Mouse (Mus musculus): ENCODE results near the gene Tspan4. TPM values are rescaled to one million over a fixed set of nuclear protein-coding genes. Genes with fewer than 3 reads are reported as not detected.

The Tspan4 gene
- polyA plus RNA-seq, 1 experiment from 2014 or later, result 25.0 TPM

DNA sequence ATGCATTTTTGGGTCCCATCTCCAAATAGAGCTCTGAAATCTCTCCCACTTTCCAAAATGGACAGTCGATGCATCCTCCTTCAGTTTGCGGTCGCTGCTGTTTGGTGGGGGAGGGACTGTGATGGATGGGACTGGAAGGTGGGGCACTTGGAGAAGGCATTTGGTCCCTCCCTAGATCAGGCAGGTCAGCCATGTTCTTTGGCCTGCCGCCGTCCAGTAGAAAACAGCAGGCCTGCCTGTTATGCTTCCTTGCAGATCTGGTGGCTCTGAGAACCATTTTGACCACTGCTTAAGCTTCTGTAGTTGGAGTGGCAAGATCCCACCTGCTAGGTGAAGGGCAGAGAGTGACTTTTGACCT is 6.9 kb upstream of the Tspan4 start:
- H3K4me3 ChIP-seq, result peak overlapping the region; percentile 81
- peak overlapping the region; percentile 92 for H3K27ac ChIP-seq
- DNase-seq (ENCODE audit: low spot score), result peak; percentile 52
- peaks cover 38% of the 10 kb centered on the region for H3K27me3 ChIP-seq (ENCODE audit: low read depth, poor library complexity, severe bottlenecking)
- no peaks in the 10 kb centered on the region for H3K9me3 ChIP-seq (replicated peaks)
- 20% methylated on average over 5 of the region's 5 CpGs for WGBS
- H3K4me1 ChIP-seq, result peaks cover 69% of the 10 kb centered on the region
- H3K36me3 ChIP-seq, result peaks cover 38% of the 10 kb centered on the region

GRCm38 (mm10) chr7:141468522-141469211 is 6.4 kb upstream of the Tspan4 start:
- Histone ChIP-seq H3K36me3 (peaks cover 38% of the 10 kb centered on the region), H3K4me3 (peak overlapping the region; percentile 81), H3K27ac (peak overlapping the region; percentile 92), H3K9me3 (replicated peaks) (no peaks in the 10 kb centered on the region), H3K4me1 (peaks cover 69% of the 10 kb centered on the region), H3K27me3 (ENCODE audit: low read depth, poor library complexity, severe bottlenecking) (peaks cover 33% of the 10 kb centered on the region)
- peak; percentile 57 for DNase-seq (ENCODE audit: low spot score)
- 26% methylated on average over 8 of the region's 8 CpGs for WGBS

DNA sequence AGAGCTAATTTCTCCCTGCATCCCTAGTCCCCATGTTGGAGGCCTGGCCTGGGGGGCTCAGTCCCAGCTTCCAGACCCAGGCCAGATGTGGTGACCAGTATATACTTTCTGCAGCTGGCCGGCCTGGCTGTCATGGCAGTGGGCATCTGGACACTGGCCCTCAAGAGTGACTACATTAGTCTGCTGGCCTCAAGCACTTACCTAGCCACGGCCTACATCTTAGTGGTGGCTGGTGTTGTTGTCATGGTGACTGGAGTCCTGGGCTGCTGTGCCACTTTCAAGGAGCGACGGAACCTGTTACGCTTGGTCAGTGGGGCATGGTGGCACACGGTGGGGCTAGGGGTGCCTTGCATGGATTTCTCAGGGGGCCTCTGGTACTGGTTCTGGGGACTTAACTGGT is 5.7 kb upstream of the Tspan4 start:
- Histone ChIP-seq H3K4me1 (peaks cover 69% of the 10 kb centered on the region), H3K4me3 (peak overlapping the region; percentile 81), H3K36me3 (peaks cover 38% of the 10 kb centered on the region), H3K27me3 (ENCODE audit: low read depth, poor library complexity, severe bottlenecking) (peaks cover 26% of the 10 kb centered on the region), H3K9me3 (replicated peaks) (no peaks in the 10 kb centered on the region), H3K27ac (peak overlapping the region; percentile 92)
- no peak for DNase-seq (ENCODE audit: low spot score)
- 91% methylated on average over 6 of the region's 6 CpGs for WGBS

DNA sequence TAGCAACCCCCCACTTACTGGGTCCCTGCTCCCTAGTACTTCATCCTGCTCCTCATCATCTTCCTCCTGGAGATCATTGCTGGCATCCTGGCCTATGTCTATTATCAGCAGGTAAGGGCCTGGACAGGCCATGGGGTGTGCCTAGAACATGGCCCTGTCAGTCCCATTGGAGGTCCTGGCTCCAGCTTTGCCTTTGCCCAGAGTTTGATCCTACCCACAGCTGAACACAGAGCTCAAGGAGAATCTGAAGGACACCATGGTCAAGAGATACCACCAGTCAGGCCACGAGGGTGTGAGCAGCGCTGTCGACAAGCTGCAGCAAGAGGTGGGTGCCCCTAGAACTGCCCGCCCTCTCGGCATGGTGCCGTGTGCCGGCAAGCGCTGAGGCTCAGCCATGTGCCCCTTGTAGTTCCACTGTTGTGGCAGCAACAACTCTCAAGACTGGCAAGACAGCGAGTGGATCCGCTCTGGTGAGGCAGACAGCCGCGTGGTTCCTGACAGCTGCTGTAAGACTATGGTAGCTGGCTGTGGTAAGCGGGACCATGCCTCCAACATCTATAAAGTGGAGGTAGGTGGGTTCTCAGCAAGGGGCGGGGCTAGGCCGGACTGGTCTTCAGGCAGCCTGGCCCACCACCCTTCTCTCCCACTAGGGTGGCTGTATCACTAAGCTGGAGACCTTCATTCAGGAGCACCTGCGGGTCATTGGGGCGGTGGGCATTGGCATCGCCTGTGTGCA is 5.0 kb upstream of the Tspan4 start:
- Histone ChIP-seq H3K36me3 (peaks cover 38% of the 10 kb centered on the region), H3K4me1 (peaks cover 64% of the 10 kb centered on the region), H3K9me3 (replicated peaks) (no peaks in the 10 kb centered on the region), H3K27ac (peak overlapping the region; percentile 92), H3K27me3 (ENCODE audit: low read depth, poor library complexity, severe bottlenecking) (peaks cover 19% of the 10 kb centered on the region), H3K4me3 (0 out of 2 replicates have a peak overlapping the region, but pooled peaks have one; percentile 2)
- WGBS, result 92% methylated on average over 18 of the region's 18 CpGs
- no peak for DNase-seq (ENCODE audit: low spot score)

GRCm38 (mm10) chr7:141470637-141470944 is 4.4 kb upstream of the Tspan4 start:
- Histone ChIP-seq H3K36me3 (peaks cover 38% of the 10 kb centered on the region), H3K4me1 (peaks cover 64% of the 10 kb centered on the region), H3K27me3 (ENCODE audit: low read depth, poor library complexity, severe bottlenecking) (peaks cover 13% of the 10 kb centered on the region), H3K4me3 (no peak overlapping the region), H3K27ac (no peak overlapping the region), H3K9me3 (replicated peaks) (no peaks in the 10 kb centered on the region)
- 93% methylated on average over 10 of the region's 10 CpGs for WGBS
- no peak for DNase-seq (ENCODE audit: low spot score)

- Histone ChIP-seq H3K9me3 (replicated peaks) (no peaks in the 10 kb centered on the region), H3K4me3 (no peak overlapping the region), H3K36me3 (peaks cover 38% of the 10 kb centered on the region), H3K4me1 (peaks cover 65% of the 10 kb centered on the region), H3K27ac (no peak overlapping the region), H3K27me3 (ENCODE audit: low read depth, poor library complexity, severe bottlenecking) (peaks cover 9% of the 10 kb centered on the region)
- 93% methylated on average over 1 of the region's 1 CpGs for WGBS
- DNase-seq (ENCODE audit: low spot score), result no peak
Measured at GRCm38 (mm10) chr7:141471236-141471635, 3.8 kb upstream of the Tspan4 start.

- 0 out of 2 replicates have a peak, but pooled peaks cover 4% of the 10 kb centered on the region for H3K27me3 ChIP-seq (ENCODE audit: low read depth, poor library complexity, severe bottlenecking)
- DNase-seq (ENCODE audit: low spot score), result no peak
- no peak overlapping the region for H3K4me3 ChIP-seq
- H3K27ac ChIP-seq, result no peak overlapping the region
- peaks cover 66% of the 10 kb centered on the region for H3K4me1 ChIP-seq
- H3K9me3 ChIP-seq (replicated peaks), result no peaks in the 10 kb centered on the region
- peaks cover 38% of the 10 kb centered on the region for H3K36me3 ChIP-seq
- WGBS, result 91% methylated on average over 6 of the region's 6 CpGs
Measured at GRCm38 (mm10) chr7:141472226-141472625, 2.8 kb upstream of the Tspan4 start.

- no peak for DNase-seq (ENCODE audit: low spot score)
- WGBS, result 88% methylated on average over 6 of the region's 6 CpGs
- Histone ChIP-seq H3K27ac (no peak overlapping the region), H3K36me3 (peaks cover 38% of the 10 kb centered on the region), H3K27me3 (ENCODE audit: low read depth, poor library complexity, severe bottlenecking) (0 out of 2 replicates have a peak, but pooled peaks cover 4% of the 10 kb centered on the region), H3K4me1 (peaks cover 66% of the 10 kb centered on the region), H3K9me3 (replicated peaks) (no peaks in the 10 kb centered on the region), H3K4me3 (no peak overlapping the region)
Measured at GRCm38 (mm10) chr7:141472763-141473162, 2.3 kb upstream of the Tspan4 start.

DNA sequence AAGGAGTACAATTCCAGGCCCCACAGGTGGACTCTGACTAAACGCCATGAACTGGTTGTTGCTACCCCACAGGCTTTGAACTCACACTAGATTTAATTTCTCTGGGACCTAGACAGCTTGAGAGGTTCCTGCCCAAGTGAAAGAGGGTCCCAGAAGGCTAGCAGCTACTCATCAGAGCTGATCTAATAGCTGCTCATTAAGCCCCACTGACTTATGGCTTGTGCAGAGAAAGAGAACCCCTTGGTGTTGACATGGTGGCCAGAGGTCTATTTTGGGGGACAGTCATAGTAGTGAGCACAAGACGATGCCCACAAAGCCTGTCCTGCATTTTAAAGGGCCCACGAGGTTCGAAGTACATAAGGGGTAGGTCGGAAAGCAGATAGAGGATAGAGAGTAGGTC is 880 bp upstream of the Tspan4 start:
- WGBS, result 10% methylated on average over 5 of the region's 5 CpGs
- Histone ChIP-seq H3K4me1 (peaks cover 59% of the 10 kb centered on the region), H3K27ac (0 out of 2 replicates have a peak overlapping the region, but pooled peaks have one; percentile 98), H3K36me3 (peaks cover 36% of the 10 kb centered on the region), H3K4me3 (peak overlapping the region; percentile 86), H3K27me3 (ENCODE audit: low read depth, poor library complexity, severe bottlenecking) (0 out of 2 replicates have a peak, but pooled peaks cover 4% of the 10 kb centered on the region), H3K9me3 (replicated peaks) (no peaks in the 10 kb centered on the region)
- no peak for DNase-seq (ENCODE audit: low spot score)

DNA sequence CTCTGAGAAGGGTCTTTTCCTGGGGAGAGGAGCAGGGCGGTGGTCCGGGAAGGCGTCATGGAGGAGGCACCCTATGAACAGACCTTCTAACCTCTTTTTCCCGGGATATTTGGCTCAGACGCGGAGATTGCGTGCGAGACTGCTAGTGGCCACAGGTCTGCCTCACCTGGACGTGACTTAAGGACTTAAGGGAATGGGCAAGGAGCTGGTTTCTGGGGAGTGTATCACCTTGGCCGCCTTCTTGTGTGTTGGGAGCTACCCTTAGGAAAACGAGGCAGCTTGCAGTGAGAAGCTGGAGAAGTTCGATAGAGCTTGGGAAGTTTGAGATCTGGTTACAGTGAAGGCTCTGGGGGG is 742 bp downstream of the Tspan4 start:
- peak overlapping the region; percentile 86 for H3K4me3 ChIP-seq
- no peaks in the 10 kb centered on the region for H3K9me3 ChIP-seq (replicated peaks)
- peaks cover 20% of the 10 kb centered on the region for H3K36me3 ChIP-seq
- DNase-seq (ENCODE audit: low spot score), result no peak
- peaks cover 49% of the 10 kb centered on the region for H3K4me1 ChIP-seq
- 2% methylated on average over 12 of the region's 12 CpGs for WGBS
- H3K27ac ChIP-seq, result peak overlapping the region; percentile 98
- peaks cover 4% of the 10 kb centered on the region; the same call in 1 of the 2 replicates for H3K27me3 ChIP-seq (ENCODE audit: low read depth, poor library complexity, severe bottlenecking)

DNA sequence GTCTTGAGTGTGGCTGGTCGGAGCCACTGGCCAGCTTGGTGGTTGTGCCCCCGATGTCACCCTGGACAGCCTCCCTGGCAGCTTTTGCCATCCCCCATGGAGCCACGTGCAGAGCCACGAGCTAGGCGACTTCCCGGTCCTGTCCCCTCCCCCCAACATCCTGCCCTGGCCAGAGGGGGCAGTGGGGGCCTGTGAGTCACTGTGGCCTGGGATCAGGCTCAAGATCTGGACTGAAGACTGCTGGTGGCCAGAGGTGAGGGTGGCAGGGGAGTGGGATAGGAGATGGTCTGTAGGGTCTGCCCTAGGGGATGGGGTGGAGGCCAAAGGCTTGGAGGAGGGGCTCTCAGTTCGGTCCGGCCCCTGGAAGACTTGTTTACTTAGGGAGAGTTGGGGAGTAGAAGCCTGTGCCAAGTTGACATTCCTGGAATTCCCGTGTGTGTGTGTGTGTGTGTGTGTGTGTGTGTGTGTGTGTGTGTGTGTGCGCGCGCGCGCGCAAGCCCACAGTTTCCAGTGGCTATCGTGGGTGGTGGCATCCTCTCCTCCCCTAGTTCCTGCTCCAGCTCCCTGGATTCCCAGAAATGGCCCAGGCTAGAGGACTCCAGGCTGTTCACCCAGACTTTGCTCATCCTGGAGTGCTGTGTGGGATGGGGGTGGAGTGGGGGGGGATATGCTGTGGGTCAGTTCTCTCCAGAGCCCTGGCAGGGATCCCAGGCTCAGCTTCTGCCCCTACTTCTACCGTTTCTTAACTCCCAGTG is 1.4 kb downstream of the Tspan4 start:
- H3K9me3 ChIP-seq (replicated peaks), result no peaks in the 10 kb centered on the region
- WGBS, result 1% methylated on average over 11 of the region's 17 CpGs
- peak; percentile 76 for DNase-seq (ENCODE audit: low spot score)
- H3K4me1 ChIP-seq, result peaks cover 55% of the 10 kb centered on the region
- H3K4me3 ChIP-seq, result peak overlapping the region; percentile 86
- peak overlapping the region; percentile 98 for H3K27ac ChIP-seq
- H3K27me3 ChIP-seq (ENCODE audit: low read depth, poor library complexity, severe bottlenecking), result peaks cover 10% of the 10 kb centered on the region; the same call in 1 of the 2 replicates
- peaks cover 14% of the 10 kb centered on the region for H3K36me3 ChIP-seq

GRCm38 (mm10) chr7:141476981-141477370 is 1.9 kb downstream of the Tspan4 start:
- peak overlapping the region; percentile 98 for H3K27ac ChIP-seq
- H3K27me3 ChIP-seq (ENCODE audit: low read depth, poor library complexity, severe bottlenecking), result peaks cover 15% of the 10 kb centered on the region
- H3K36me3 ChIP-seq, result peaks cover 10% of the 10 kb centered on the region
- no peaks in the 10 kb centered on the region for H3K9me3 ChIP-seq (replicated peaks)
- no peak for DNase-seq (ENCODE audit: low spot score)
- H3K4me3 ChIP-seq, result peak overlapping the region; percentile 86
- 18% methylated on average over 7 of the region's 7 CpGs for WGBS
- H3K4me1 ChIP-seq, result peaks cover 61% of the 10 kb centered on the region

All from limb, embryonic 10.5 days (tissue).